Mouse (Mus musculus) intestine, embryonic 15.5 days (tissue): ENCODE measurements around the gene Igsf21. TPM values are rescaled to one million over a fixed set of nuclear protein-coding genes. Genes with fewer than 3 reads are reported as not detected.

ENCODE experiments used
- ATAC-seq: fragments of 200-750 bp; cut with Nextera tagmentation; 2 replicates; pipeline ENCODE4 v1.8.0; 2017; ENCODE audit warnings: moderate TSS enrichment, moderate library complexity
- H3K27ac ChIP-seq: fragments of 300-500 bp; sonication (generic); 2 replicates; pipeline ENCODE4 v1.5.1; 2015; ENCODE audit warnings: mild to moderate bottlenecking, inconsistent platforms
- H3K27me3 ChIP-seq: fragments of 300-500 bp; sonication (generic); replicated peaks from 2 replicates; pipeline ENCODE4 v1.6.1; 2015; ENCODE audit warnings: inconsistent platforms
- H3K36me3 ChIP-seq: fragments of 300-500 bp; sonication (generic); 2 replicates; pipeline ENCODE4 v1.6.1; 2015; ENCODE audit warnings: inconsistent platforms
- H3K4me1 ChIP-seq: fragments of 300-500 bp; sonication (generic); replicated peaks from 2 replicates; pipeline ENCODE4 v1.6.1; 2015; ENCODE audit warnings: inconsistent platforms
- H3K4me2 ChIP-seq: fragments of 300-500 bp; sonication (generic); replicated peaks from 2 replicates; pipeline ENCODE4 v1.6.1; 2015; ENCODE audit warnings: mild to moderate bottlenecking, inconsistent platforms
- H3K4me3 ChIP-seq: fragments of 300-500 bp; sonication (generic); replicated peaks from 2 replicates; pipeline ENCODE4 v1.5.1; 2015; ENCODE audit warnings: inconsistent platforms
- H3K9ac ChIP-seq: fragments of 300-500 bp; sonication (generic); 2 replicates; pipeline ENCODE4 v1.6.1; 2015; ENCODE audit warnings: inconsistent platforms
- H3K9me3 ChIP-seq: fragments of 300-500 bp; sonication (generic); 2 replicates; pipeline ENCODE4 v1.6.1; 2016; ENCODE audit warnings: inconsistent platforms
- WGBS: fragments of 180-500 bp; shearing (Covaris S2); methylation state at CpG from one replicate; pipeline ENCODE4 v1.1.7; 2015; 5-methylcytosine and 5-hydroxymethylcytosine counted together
- polyA plus RNA-seq: library from polyadenylated mRNA; unstranded; fragments of >200 nt; fragmentation: Nextera tagmentation; extraction: Ambion mirVana; gene quantifications from 2 replicates; pipeline ENCODE4 v1.2.1, GENCODE M21; 2015

The Igsf21 gene
- polyA plus RNA-seq, 1 experiment from 2014 or later = 1.3 TPM

DNA sequence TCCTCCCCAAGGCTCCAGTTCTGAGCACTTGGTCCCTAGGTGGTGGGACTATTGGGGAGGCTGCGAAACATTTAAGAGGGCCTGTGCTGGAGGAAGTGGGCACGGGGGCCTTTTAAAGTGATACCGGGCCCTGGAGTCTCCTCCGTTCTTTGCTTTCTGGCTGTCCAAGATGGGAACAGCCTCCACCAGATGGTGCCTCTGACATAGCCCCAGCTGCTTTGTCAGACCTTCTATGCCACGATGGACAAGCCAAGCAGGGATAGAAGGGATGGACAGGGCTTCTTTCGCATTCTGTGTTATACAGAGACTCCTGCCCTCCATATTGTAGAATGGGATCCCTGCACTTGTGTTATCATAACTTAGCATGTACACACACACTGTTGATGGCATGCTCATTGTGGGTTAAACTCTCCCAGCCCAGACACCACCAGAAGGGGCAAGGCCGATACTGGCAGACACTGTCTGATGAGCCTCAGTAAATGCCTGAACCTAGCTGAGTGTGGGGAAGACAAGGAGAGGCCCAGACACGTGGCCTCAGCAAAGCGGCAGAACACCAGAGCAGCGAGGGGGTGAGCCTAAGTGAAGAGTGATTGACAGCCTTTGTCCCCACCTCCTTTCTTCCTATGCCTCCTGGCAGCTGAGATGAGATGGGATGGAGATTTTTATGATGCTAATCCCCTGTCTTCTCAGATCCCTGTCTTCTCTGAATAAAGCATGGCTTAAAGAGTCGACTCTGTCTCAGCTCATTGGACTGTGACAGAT, 36.3 kb downstream of the Igsf21 start:
- H3K9ac ChIP-seq = no peak overlapping the region
- no peaks in the 10 kb centered on the region for H3K9me3 ChIP-seq
- H3K4me1 ChIP-seq = 0 out of 2 replicates have a peak, but pooled peaks cover 7% of the 10 kb centered on the region
- no peak overlapping the region for H3K4me3 ChIP-seq
- H3K27ac ChIP-seq = no peak overlapping the region
- no peak overlapping the region for H3K4me2 ChIP-seq
- no peaks in the 10 kb centered on the region for H3K36me3 ChIP-seq
- H3K27me3 ChIP-seq = peaks cover 2% of the 10 kb centered on the region; the same call in 1 of the 2 replicates
- no peak for ATAC-seq
- 71% methylated on average over 11 of the region's 11 CpGs for WGBS

- Histone ChIP-seq H3K27ac (no peak overlapping the region), H3K4me3 (no peak overlapping the region), H3K27me3 (peaks cover 2% of the 10 kb centered on the region; the same call in 1 of the 2 replicates), H3K4me1 (no peaks in the 10 kb centered on the region), H3K4me2 (no peak overlapping the region), H3K9ac (no peak overlapping the region), H3K36me3 (no peaks in the 10 kb centered on the region), H3K9me3 (no peaks in the 10 kb centered on the region)
- ATAC-seq = no peak
- WGBS = 51% methylated on average over 12 of the region's 12 CpGs
Observed at GRCm38 (mm10) chr4:140205811-140206231, 40.8 kb downstream of the Igsf21 start.

GRCm38 (mm10) chr4:140204775-140205174, 41.8 kb downstream of the Igsf21 start:
- Histone ChIP-seq H3K9ac (no peak overlapping the region), H3K4me3 (no peak overlapping the region), H3K36me3 (no peaks in the 10 kb centered on the region), H3K4me1 (no peaks in the 10 kb centered on the region), H3K27me3 (no peaks in the 10 kb centered on the region), H3K9me3 (no peaks in the 10 kb centered on the region), H3K4me2 (no peak overlapping the region), H3K27ac (no peak overlapping the region)
- no peak for ATAC-seq
- WGBS = 78% methylated on average over 10 of the region's 10 CpGs

DNA sequence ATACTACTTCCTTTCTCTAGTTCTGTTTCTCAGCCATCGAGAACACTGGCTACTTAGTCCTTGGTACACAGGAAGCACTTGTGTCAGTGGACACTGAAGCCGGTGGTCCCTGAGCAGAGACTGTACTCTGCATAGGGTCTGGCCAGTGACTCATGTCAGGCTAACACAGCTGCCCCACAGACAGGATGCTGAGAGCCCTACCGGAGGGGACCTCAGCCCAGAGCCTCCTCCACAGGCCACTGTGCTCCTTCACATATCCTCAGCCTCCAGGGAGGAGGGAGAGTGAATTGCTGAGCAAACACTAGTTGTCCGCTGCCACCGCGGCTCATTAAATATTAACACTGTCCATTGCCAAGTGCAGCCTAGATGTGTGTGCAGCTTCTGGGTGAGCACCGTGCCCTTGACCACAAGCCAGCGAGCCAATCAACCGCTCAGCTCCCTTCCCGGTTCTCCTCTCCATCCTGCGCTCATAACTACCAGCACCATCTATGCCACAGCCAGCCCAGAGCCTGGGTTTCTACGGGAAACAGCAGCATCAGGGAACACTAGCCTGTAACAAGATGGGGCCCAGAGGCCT, 42.8 kb downstream of the Igsf21 start:
- Histone ChIP-seq H3K4me3 (no peak overlapping the region), H3K4me1 (no peaks in the 10 kb centered on the region), H3K4me2 (no peak overlapping the region), H3K9ac (no peak overlapping the region), H3K27me3 (no peaks in the 10 kb centered on the region), H3K27ac (no peak overlapping the region), H3K9me3 (no peaks in the 10 kb centered on the region), H3K36me3 (no peaks in the 10 kb centered on the region)
- WGBS = 62% methylated on average over 12 of the region's 12 CpGs
- no peak for ATAC-seq

DNA sequence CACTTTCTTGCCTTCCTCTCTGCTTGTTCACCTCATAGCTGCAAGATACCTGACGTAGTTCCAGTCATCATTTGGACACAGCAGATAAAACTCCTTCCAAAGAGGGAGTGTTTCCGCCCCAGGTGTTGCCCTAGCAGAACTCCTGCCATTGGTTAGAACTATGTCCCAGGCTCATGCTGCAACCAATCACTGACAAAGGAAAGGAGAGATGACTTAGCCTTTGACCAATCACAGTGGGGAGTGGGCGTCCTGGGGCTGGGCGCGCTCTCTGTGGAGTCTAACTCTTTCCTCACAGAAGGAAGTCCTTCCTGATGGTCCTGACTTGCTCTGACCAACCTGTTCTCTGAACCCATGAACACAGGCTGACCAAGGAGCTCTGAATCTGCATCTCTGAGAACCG, 44.4 kb downstream of the Igsf21 start:
- ATAC-seq = no peak
- no peaks in the 10 kb centered on the region for H3K4me1 ChIP-seq
- H3K27me3 ChIP-seq = no peaks in the 10 kb centered on the region
- no peak overlapping the region for H3K4me2 ChIP-seq
- H3K36me3 ChIP-seq = no peaks in the 10 kb centered on the region
- no peaks in the 10 kb centered on the region for H3K9me3 ChIP-seq
- 44% methylated on average over 6 of the region's 6 CpGs for WGBS
- no peak overlapping the region for H3K9ac ChIP-seq
- H3K27ac ChIP-seq = no peak overlapping the region
- H3K4me3 ChIP-seq = no peak overlapping the region

DNA sequence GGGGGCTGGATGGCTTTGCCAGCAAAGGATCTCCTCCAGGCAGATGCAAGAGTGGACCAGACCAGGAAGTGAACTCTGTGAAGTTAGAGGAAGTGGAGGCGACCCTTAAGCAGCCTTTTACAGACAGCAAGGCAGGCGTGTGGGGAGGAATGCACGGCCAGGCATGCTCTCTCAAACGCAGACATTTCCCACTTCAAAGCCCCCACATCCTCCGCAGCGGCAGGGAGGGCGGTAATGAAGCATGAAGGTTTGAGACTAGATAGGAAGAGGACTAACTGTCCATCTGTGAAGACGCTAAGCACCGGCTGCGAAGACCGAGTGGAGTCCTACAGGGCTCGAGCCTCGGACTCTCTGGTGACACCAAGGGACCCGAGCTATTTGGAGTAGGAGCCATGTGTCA, 46.3 kb downstream of the Igsf21 start:
- Histone ChIP-seq H3K4me1 (no peaks in the 10 kb centered on the region), H3K27ac (no peak overlapping the region), H3K4me3 (no peak overlapping the region), H3K9ac (no peak overlapping the region), H3K36me3 (no peaks in the 10 kb centered on the region), H3K4me2 (no peak overlapping the region), H3K27me3 (no peaks in the 10 kb centered on the region), H3K9me3 (no peaks in the 10 kb centered on the region)
- WGBS = 65% methylated on average over 14 of the region's 14 CpGs
- ATAC-seq = no peak

GRCm38 (mm10) chr4:140196717-140197116, 49.9 kb downstream of the Igsf21 start:
- Histone ChIP-seq H3K4me2 (no peak overlapping the region), H3K27ac (no peak overlapping the region), H3K36me3 (no peaks in the 10 kb centered on the region), H3K4me3 (no peak overlapping the region), H3K9me3 (no peaks in the 10 kb centered on the region), H3K9ac (no peak overlapping the region), H3K27me3 (no peaks in the 10 kb centered on the region), H3K4me1 (no peaks in the 10 kb centered on the region)
- 66% methylated on average over 9 of the region's 9 CpGs for WGBS
- no peak for ATAC-seq

DNA sequence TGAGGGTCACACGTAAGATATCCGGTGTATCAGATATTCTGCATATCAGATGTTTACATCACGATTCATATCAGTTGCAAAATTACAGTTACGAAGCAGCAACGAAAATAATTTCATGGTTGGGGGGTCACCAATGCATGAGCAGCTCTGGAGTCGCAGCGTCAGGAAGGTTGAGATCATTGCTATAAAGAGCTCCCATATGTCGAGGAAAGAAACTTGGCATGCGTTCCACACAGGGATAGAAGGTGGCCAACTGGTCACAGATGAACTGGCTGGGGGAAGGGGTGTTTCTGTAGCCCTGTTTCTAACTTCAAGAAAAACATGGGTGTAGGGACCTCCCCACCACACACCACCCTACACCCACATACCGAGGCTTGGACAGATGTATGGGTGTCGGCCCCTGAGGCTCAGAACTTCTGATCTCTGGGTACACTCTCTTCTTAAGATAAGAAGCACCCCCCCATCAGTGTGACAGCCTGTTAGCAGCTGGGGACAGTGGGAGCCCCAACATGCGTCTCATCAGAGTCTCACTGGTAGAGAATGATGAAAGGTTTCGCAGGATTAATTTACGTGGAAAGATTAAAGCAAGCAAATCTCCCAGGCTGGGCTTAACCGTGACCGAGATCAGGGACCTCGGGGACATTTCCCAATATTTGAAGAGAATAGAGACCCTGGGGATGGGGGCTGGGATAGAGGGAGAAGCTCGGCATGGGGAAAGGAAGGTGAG, 54.1 kb downstream of the Igsf21 start:
- no peaks in the 10 kb centered on the region for H3K4me1 ChIP-seq
- no peak overlapping the region for H3K4me3 ChIP-seq
- H3K9me3 ChIP-seq = no peaks in the 10 kb centered on the region
- no peak overlapping the region for H3K4me2 ChIP-seq
- ATAC-seq = no peak
- H3K36me3 ChIP-seq = no peaks in the 10 kb centered on the region
- no peaks in the 10 kb centered on the region for H3K27me3 ChIP-seq
- H3K9ac ChIP-seq = no peak overlapping the region
- 87% methylated on average over 18 of the region's 18 CpGs for WGBS
- H3K27ac ChIP-seq = no peak overlapping the region

DNA sequence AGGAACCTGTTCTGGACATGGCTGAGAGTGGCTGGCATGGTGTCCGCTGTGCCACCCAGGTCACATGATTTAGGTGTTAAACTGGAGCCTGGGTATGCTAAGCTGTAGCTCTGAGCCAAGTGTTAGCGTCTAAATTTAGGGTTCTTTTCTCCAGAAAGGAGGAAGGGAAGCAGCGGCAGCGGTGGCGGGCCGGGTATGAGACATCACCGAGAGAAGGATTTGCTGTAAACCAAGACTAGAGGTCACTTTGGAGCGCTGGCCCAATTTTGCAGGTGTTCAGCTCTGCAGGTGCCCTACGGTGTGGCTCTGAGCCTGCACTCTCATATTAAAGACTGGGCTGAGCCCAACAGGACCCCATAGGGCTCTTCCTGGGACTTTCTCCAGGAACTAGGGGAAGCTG, 57.0 kb downstream of the Igsf21 start:
- Histone ChIP-seq H3K27ac (no peak overlapping the region), H3K9ac (no peak overlapping the region), H3K27me3 (no peaks in the 10 kb centered on the region), H3K36me3 (no peaks in the 10 kb centered on the region), H3K4me2 (no peak overlapping the region), H3K9me3 (no peaks in the 10 kb centered on the region), H3K4me1 (no peaks in the 10 kb centered on the region), H3K4me3 (no peak overlapping the region)
- no peak for ATAC-seq
- WGBS = 92% methylated on average over 9 of the region's 9 CpGs

GRCm38 (mm10) chr4:140188626-140189025, 58.0 kb downstream of the Igsf21 start:
- H3K9me3 ChIP-seq = no peaks in the 10 kb centered on the region
- no peaks in the 10 kb centered on the region for H3K4me1 ChIP-seq
- 54% methylated on average over 7 of the region's 7 CpGs for WGBS
- no peak overlapping the region for H3K27ac ChIP-seq
- H3K36me3 ChIP-seq = no peaks in the 10 kb centered on the region
- H3K9ac ChIP-seq = no peak overlapping the region
- H3K4me3 ChIP-seq = no peak overlapping the region
- ATAC-seq = no peak
- no peaks in the 10 kb centered on the region for H3K27me3 ChIP-seq
- H3K4me2 ChIP-seq = no peak overlapping the region

GRCm38 (mm10) chr4:140187404-140188145, 59.0 kb downstream of the Igsf21 start:
- no peaks in the 10 kb centered on the region for H3K4me1 ChIP-seq
- H3K4me3 ChIP-seq = no peak overlapping the region
- H3K27ac ChIP-seq = no peak overlapping the region
- ATAC-seq = no peak
- WGBS = 81% methylated on average over 8 of the region's 8 CpGs
- no peaks in the 10 kb centered on the region for H3K9me3 ChIP-seq
- H3K36me3 ChIP-seq = no peaks in the 10 kb centered on the region
- no peak overlapping the region for H3K9ac ChIP-seq
- no peaks in the 10 kb centered on the region for H3K27me3 ChIP-seq
- H3K4me2 ChIP-seq = no peak overlapping the region

DNA sequence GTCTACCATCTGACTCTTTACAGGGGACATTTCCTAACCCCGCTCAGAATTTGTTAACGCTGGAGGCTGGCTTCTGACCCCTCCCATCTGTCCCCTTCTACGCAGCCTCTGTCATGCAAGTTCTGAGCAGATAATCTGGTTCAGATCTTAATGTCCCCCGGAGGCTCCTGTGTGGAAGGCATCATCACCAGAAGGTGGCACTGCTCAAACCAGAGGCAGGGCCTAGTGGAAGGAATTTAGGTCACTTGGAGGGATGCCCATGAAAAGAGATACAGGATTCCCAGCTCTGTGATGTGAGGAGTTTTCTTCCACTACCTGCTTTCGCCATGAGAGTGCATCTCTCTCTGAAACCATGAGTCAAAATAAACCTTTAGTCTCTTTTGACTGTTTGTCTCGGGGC, 67.0 kb downstream of the Igsf21 start:
- no peak for ATAC-seq
- Histone ChIP-seq H3K4me3 (no peak overlapping the region), H3K4me1 (0 out of 2 replicates have a peak, but pooled peaks cover 6% of the 10 kb centered on the region), H3K4me2 (no peak overlapping the region), H3K27ac (no peak overlapping the region), H3K9ac (no peak overlapping the region), H3K27me3 (0 out of 2 replicates have a peak, but pooled peaks cover 3% of the 10 kb centered on the region), H3K36me3 (no peaks in the 10 kb centered on the region), H3K9me3 (no peaks in the 10 kb centered on the region)
- 70% methylated on average over 6 of the region's 6 CpGs for WGBS
